Mouse (Mus musculus) right cerebral cortex, postnatal 14 days (tissue): ENCODE data around the gene Flnb.

Experiments
- DNase-seq: peaks from one replicate; pipeline ENCODE4 v3.0.0; 2022

Flnb gene

GRCm38 (mm10) chr14:7907058-7907457, 89.3 kb downstream of the Flnb start:
- no peak for DNase-seq

GRCm38 (mm10) chr14:7909472-7909871, 91.7 kb downstream of the Flnb start:
- no peak for DNase-seq

GRCm38 (mm10) chr14:7913842-7914241, 96.1 kb downstream of the Flnb start:
- DNase-seq: no peak

GRCm38 (mm10) chr14:7914461-7914860, 96.7 kb downstream of the Flnb start:
- DNase-seq: no peak

- no peak for DNase-seq
Measured at GRCm38 (mm10) chr14:7918150-7918991, 100.6 kb downstream of the Flnb start.

GRCm38 (mm10) chr14:7919309-7919708, 101.6 kb downstream of the Flnb start:
- no peak for DNase-seq

GRCm38 (mm10) chr14:7919921-7920320, 102.2 kb downstream of the Flnb start:
- no peak for DNase-seq

GRCm38 (mm10) chr14:7921459-7921858, 103.7 kb downstream of the Flnb start:
- DNase-seq: no peak

- DNase-seq: no peak
Measured at GRCm38 (mm10) chr14:7923635-7924034, 105.9 kb downstream of the Flnb start.

- DNase-seq: no peak
Measured at GRCm38 (mm10) chr14:7928362-7928761, 110.6 kb downstream of the Flnb start.

GRCm38 (mm10) chr14:7929029-7929428, 111.3 kb downstream of the Flnb start:
- no peak for DNase-seq

- DNase-seq: no peak
Measured at GRCm38 (mm10) chr14:7932151-7932550, 114.4 kb downstream of the Flnb start.

- DNase-seq: no peak
Measured at GRCm38 (mm10) chr14:7934166-7934565, 116.4 kb downstream of the Flnb start.

GRCm38 (mm10) chr14:7937052-7937630, 119.4 kb downstream of the Flnb start:
- peak; percentile 29 for DNase-seq

- no peak for DNase-seq
Measured at GRCm38 (mm10) chr14:7938809-7939784, 121.3 kb downstream of the Flnb start.

GRCm38 (mm10) chr14:7941413-7941812, 123.7 kb downstream of the Flnb start:
- no peak for DNase-seq

- DNase-seq: no peak
Measured at GRCm38 (mm10) chr14:7943101-7943800, 125.5 kb downstream of the Flnb start.

- no peak for DNase-seq
Measured at GRCm38 (mm10) chr14:7943801-7944135, 126.0 kb downstream of the Flnb start.

GRCm38 (mm10) chr14:7944349-7945039, 126.7 kb downstream of the Flnb start:
- no peak for DNase-seq

GRCm38 (mm10) chr14:7945261-7945660, 127.5 kb downstream of the Flnb start:
- DNase-seq: no peak

GRCm38 (mm10) chr14:7951234-7951633, 133.5 kb downstream of the Flnb start:
- DNase-seq: no peak

GRCm38 (mm10) chr14:7952610-7953254, 135.0 kb downstream of the Flnb start:
- DNase-seq: no peak
